Mouse (Mus musculus): Measurements from ENCODE around the gene Msln. TPM values are rescaled to one million over a fixed set of nuclear protein-coding genes. Genes with fewer than 3 reads are reported as not detected.
A peak's percentile ranks its signal among the peaks of the same experiment; 100 is the strongest.

Msln gene
- polyA plus RNA-seq, 1 experiment from 2014 or later = 9.6 TPM

DNA sequence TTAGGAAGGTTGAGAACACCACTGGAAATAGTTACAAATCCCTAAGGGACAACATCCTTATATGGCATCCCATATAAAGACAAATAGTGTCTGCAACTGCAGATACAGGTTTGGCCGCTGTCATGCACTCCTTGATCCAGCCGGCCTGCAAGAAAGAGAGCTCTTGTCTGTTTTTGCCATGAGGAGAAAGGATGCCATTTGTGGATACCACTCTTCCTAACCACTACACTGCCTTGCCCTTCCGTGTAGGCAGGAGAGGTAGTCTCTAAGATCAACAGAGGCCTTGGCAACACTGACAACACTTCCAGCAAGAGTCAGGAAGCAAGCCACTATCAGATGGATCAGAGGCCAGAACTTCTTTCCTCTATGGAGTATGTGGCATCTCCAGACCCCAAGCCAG is 32.1 kb upstream of the Msln start, which contains the start of gene Ccdc78:
TSS of gene Ccdc78 (plus strand) at position 301 of the 400 bp plus-strand sequence.
- DNase-seq (ENCODE audit: low spot score) (no peak), ATAC-seq (replicated peaks; ENCODE audit: low FRiP score, low read depth) (no peak)
- 79% methylated on average over 3 of the region's 3 CpGs for WGBS
- H3K4me2 ChIP-seq (ENCODE audit: low read length) = peak within 1 kb of the TSS; percentile 83
- peak within 1 kb of the TSS; percentile 67; the same call in 1 of the 2 replicates for H3K27ac ChIP-seq
- H3K9ac ChIP-seq (ENCODE audit: low read depth, low read length) = peak within 1 kb of the TSS; percentile 59
- no peaks in the 10 kb centered on the region for H3K27me3 ChIP-seq (ENCODE audit: insufficient read depth, low read length)
- H3K4me1 ChIP-seq (replicated peaks; ENCODE audit: insufficient read depth, low read length) = peaks cover 17% of the 10 kb centered on the region; the same call in 1 of the 2 replicates
- TF ChIP-seq CTCF (IDR thresholded peaks at IDR 0.05; ENCODE audit: low read depth) = no peak
- peak within 1 kb of the TSS; percentile 63 for H3K4me3 ChIP-seq (replicated peaks; ENCODE audit: low read depth, low read length)
- H3K9me3 ChIP-seq (replicated peaks; ENCODE audit: low read length) = no peaks in the 10 kb centered on the region
- H3K36me3 ChIP-seq (ENCODE audit: insufficient read depth, low read length) = peaks cover 24% of the 10 kb centered on the region

DNA sequence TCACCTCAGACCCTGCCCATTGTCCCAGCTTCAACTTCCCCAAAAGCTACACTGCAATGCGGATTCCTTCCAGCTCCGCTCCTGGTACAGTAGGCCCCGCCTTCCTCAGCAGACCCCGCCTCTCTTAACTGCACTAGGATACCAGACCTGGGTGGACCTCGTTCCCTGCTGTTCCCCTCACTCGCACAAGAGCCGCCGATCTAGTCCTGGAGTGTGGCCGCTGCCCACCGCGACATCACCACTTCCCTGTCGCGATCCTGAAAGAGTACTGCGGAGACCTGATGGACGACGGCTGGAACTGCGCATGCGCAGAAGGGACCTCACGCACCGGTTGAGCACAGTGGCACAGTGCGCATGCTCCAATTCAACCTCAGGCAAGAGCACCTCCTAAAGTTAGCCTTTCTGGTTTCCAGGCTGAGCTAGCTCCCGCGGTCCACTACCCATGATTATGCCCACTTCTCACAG is 31.1 kb upstream of the Msln start, which contains the start of gene Haghl:
TSS of gene Haghl (minus strand) at position 393 of the 465 bp plus-strand sequence.
- H3K4me1 ChIP-seq (replicated peaks; ENCODE audit: insufficient read depth, low read length) = peaks cover 10% of the 10 kb centered on the region; the same call in 1 of the 2 replicates
- H3K27me3 ChIP-seq (ENCODE audit: insufficient read depth, low read length) = no peaks in the 10 kb centered on the region
- H3K36me3 ChIP-seq (ENCODE audit: insufficient read depth, low read length) = peaks cover 28% of the 10 kb centered on the region
- no peaks in the 10 kb centered on the region for H3K9me3 ChIP-seq (replicated peaks; ENCODE audit: low read length)
- ATAC-seq (replicated peaks; ENCODE audit: low FRiP score, low read depth) (peak; percentile 76), DNase-seq (ENCODE audit: low spot score) (peak; percentile 98)
- peak within 1 kb of the TSS; percentile 67; the same call in 1 of the 2 replicates for H3K27ac ChIP-seq
- peak within 1 kb of the TSS; percentile 59 for H3K9ac ChIP-seq (ENCODE audit: low read depth, low read length)
- TF ChIP-seq CTCF (IDR thresholded peaks at IDR 0.05; ENCODE audit: low read depth) = peak; percentile 25; the same call in 1 of the 2 replicates
- peak within 1 kb of the TSS; percentile 63 for H3K4me3 ChIP-seq (replicated peaks; ENCODE audit: low read depth, low read length)
- peak within 1 kb of the TSS; percentile 83 for H3K4me2 ChIP-seq (ENCODE audit: low read length)
- under 1% methylated on average over 23 of the region's 23 CpGs for WGBS

DNA sequence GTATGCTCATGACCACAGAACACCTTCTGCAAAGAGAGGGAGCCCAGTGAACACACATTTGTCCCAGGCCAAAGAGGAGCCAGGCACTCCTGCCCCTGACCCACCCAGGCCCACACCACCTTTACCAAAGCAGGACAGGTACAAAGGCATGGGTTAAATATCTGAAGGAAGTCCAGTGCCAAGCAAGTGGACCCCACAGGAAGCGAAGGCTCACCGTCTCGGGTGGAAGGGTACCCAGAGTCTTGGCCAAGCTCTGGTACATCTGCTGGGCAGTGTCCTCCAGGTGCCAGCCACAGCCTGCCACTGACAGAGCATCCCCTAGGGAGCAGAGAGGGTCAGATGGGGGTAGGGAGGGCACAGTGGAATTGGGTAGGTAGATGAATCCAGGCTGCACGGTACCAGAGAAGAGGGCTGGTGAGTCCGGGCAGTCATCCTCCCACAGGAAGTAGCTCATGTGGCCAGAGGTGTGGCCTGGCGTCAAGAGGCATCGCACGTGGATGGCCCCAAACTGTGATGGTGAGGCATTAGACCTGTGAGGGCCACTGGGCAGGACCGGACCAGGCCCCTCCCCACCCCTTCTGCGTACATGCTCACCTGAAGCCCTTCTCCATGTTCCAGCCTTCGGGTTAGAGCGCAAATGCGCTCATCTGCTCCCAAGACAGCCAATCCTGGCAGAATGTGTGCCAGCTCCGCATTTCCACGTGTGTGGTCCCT is 29.8 kb upstream of the Msln start:
- Histone ChIP-seq H3K36me3 (ENCODE audit: insufficient read depth, low read length) (peaks cover 32% of the 10 kb centered on the region), H3K4me1 (replicated peaks; ENCODE audit: insufficient read depth, low read length) (peaks cover 10% of the 10 kb centered on the region; the same call in 1 of the 2 replicates), H3K9me3 (replicated peaks; ENCODE audit: low read length) (no peaks in the 10 kb centered on the region), H3K9ac (ENCODE audit: low read depth, low read length) (peak overlapping the region; percentile 59; the same call in 1 of the 2 replicates), H3K4me3 (replicated peaks; ENCODE audit: low read depth, low read length) (peak overlapping the region; percentile 63; the same call in 1 of the 2 replicates), H3K27me3 (ENCODE audit: insufficient read depth, low read length) (no peaks in the 10 kb centered on the region), H3K27ac (no peak overlapping the region), H3K4me2 (ENCODE audit: low read length) (peak overlapping the region; percentile 83)
- WGBS = 67% methylated on average over 15 of the region's 15 CpGs
- no peak for ATAC-seq (replicated peaks; ENCODE audit: low FRiP score, low read depth)
- DNase-seq (ENCODE audit: low spot score) = no peak
- no peak for TF ChIP-seq CTCF (IDR thresholded peaks at IDR 0.05; ENCODE audit: low read depth)

DNA sequence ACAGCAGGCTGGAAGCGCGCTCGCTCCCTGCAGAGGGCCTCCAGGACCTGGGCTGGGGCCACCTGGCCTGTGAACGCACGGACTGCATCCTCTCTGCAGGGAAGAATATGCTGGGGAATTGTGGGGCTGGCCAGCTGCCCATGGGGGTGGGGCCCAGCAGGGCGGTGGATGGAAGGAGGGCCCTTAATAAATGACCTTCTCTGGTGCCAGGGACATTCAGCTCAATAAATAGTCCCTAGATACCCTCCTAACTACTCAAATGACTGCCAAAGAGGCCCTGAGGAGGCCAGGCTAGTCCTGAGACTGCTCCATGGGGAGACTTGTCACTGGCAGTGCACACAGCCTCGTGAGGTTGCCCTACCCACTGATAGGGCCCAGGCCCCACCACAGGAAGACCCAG is 28.9 kb upstream of the Msln start:
- Histone ChIP-seq H3K36me3 (ENCODE audit: insufficient read depth, low read length) (peaks cover 32% of the 10 kb centered on the region), H3K4me1 (replicated peaks; ENCODE audit: insufficient read depth, low read length) (peaks cover 10% of the 10 kb centered on the region; the same call in 1 of the 2 replicates), H3K9me3 (replicated peaks; ENCODE audit: low read length) (no peaks in the 10 kb centered on the region), H3K4me2 (ENCODE audit: low read length) (no peak overlapping the region), H3K9ac (ENCODE audit: low read depth, low read length) (0 out of 2 replicates have a peak overlapping the region, but pooled peaks have one; percentile 18), H3K27ac (no peak overlapping the region), H3K27me3 (ENCODE audit: insufficient read depth, low read length) (no peaks in the 10 kb centered on the region), H3K4me3 (replicated peaks; ENCODE audit: low read depth, low read length) (no peak overlapping the region)
- no peak for ATAC-seq (replicated peaks; ENCODE audit: low FRiP score, low read depth)
- DNase-seq (ENCODE audit: low spot score) = no peak
- no peak for TF ChIP-seq CTCF (IDR thresholded peaks at IDR 0.05; ENCODE audit: low read depth)
- 83% methylated on average over 7 of the region's 7 CpGs for WGBS

DNA sequence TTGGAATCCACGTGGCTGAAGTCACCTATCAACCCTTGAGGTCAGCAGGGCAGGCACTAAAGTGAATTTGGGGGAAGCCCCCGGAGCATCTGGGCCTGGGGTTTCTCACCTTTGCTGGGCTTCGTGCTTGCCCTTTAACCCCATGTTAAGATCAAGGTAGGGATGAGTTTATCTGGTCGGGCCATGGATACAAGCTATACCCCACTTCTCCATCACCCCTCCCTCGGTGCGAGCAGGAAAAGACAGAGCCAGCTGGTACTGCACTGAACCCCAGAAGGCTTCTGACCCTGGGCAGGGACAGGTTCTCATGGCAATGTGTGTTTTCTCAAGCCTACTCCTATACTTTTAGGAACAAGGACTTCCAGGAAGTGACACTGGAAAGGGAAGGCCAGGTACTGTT is 27.2 kb upstream of the Msln start:
- DNase-seq (ENCODE audit: low spot score) = no peak
- H3K36me3 ChIP-seq (ENCODE audit: insufficient read depth, low read length) = peaks cover 41% of the 10 kb centered on the region

DNA sequence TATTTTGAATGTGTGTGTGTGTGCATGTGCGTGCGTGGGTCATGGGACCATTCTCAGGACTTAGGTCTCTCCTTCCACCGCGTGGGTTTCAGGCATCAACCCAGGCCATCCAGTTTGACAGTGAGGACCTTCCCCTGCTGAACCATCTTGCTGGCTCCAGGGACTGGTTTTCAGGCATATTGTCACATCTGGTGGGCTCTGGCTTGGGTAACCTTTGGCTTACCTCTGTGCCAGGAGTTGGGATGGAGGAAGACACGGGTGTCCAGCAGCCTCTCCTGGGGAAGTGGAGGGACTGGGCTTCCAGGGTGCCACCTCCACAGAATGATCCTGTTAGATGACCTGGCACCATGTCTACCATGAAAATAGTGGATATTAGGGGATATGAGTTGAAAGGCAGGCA is 23.8 kb upstream of the Msln start:
- WGBS = 92% methylated on average over 5 of the region's 5 CpGs
- no peak for TF ChIP-seq CTCF (IDR thresholded peaks at IDR 0.05; ENCODE audit: low read depth)
- peaks cover 34% of the 10 kb centered on the region; the same call in 1 of the 2 replicates for H3K36me3 ChIP-seq (ENCODE audit: insufficient read depth, low read length)

More for the DNA sequence above, 27.2 kb upstream of the Msln start:
- Histone ChIP-seq H3K27ac (no peak overlapping the region), H3K27me3 (ENCODE audit: insufficient read depth, low read length) (no peaks in the 10 kb centered on the region), H3K4me1 (replicated peaks; ENCODE audit: insufficient read depth, low read length) (peaks cover 10% of the 10 kb centered on the region; the same call in 1 of the 2 replicates), H3K4me2 (ENCODE audit: low read length) (no peak overlapping the region), H3K9me3 (replicated peaks; ENCODE audit: low read length) (no peaks in the 10 kb centered on the region), H3K9ac (ENCODE audit: low read depth, low read length) (no peak overlapping the region), H3K4me3 (replicated peaks; ENCODE audit: low read depth, low read length) (no peak overlapping the region)
- no peak for TF ChIP-seq CTCF (IDR thresholded peaks at IDR 0.05; ENCODE audit: low read depth)
- no peak for ATAC-seq (replicated peaks; ENCODE audit: low FRiP score, low read depth)
- WGBS = 76% methylated on average over 6 of the region's 6 CpGs

More for the DNA sequence above, 23.8 kb upstream of the Msln start:
- Histone ChIP-seq H3K9ac (ENCODE audit: low read depth, low read length) (no peak overlapping the region), H3K27me3 (ENCODE audit: insufficient read depth, low read length) (no peaks in the 10 kb centered on the region), H3K4me2 (ENCODE audit: low read length) (no peak overlapping the region), H3K9me3 (replicated peaks; ENCODE audit: low read length) (no peaks in the 10 kb centered on the region), H3K4me3 (replicated peaks; ENCODE audit: low read depth, low read length) (no peak overlapping the region), H3K4me1 (replicated peaks; ENCODE audit: insufficient read depth, low read length) (peaks cover 6% of the 10 kb centered on the region; the same call in 1 of the 2 replicates), H3K27ac (no peak overlapping the region)
- DNase-seq (ENCODE audit: low spot score) = no peak
- no peak for ATAC-seq (replicated peaks; ENCODE audit: low FRiP score, low read depth)

Data from kidney, postnatal 0 days (tissue).